Mouse (Mus musculus) macrophage (primary cell): ENCODE measurements around the gene Tnn. TPM values are rescaled to one million over a fixed set of nuclear protein-coding genes. Genes with fewer than 3 reads are reported as not detected.

Source experiments
- H3K27ac ChIP-seq: fragments of 350-480 bp; formaldehyde crosslinking; 2 replicates; pipeline ENCODE4 v1.9.0; 2021
- H3K36me3 ChIP-seq: fragments of 350-480 bp; formaldehyde crosslinking; 2 replicates; pipeline ENCODE4 v1.9.0; 2021; ENCODE audit errors: inconsistent target
- H3K4me3 ChIP-seq: fragments of 350-480 bp; formaldehyde crosslinking; 2 replicates; pipeline ENCODE4 v1.9.0; 2021; ENCODE audit errors: inconsistent target
- H3K79me2 ChIP-seq: fragments of 350-480 bp; formaldehyde crosslinking; 2 replicates; pipeline ENCODE4 v1.9.0; 2021; ENCODE audit errors: inconsistent target
- WGBS: methylation state at CpG from one replicate; pipeline ENCODE4 v1.1.7; 2026; ENCODE audit warnings: inconsistent platforms; ENCODE audit not compliant: missing documents; 5-methylcytosine and 5-hydroxymethylcytosine counted together
- polyA plus RNA-seq: library from polyadenylated mRNA; stranded (reverse); fragments of 250-400 nt; gene quantifications from 3 replicates; pipeline ENCODE4 v1.2.4, GENCODE M21; 2018; ENCODE audit warnings: inconsistent platforms

Gene Tnn
- polyA plus RNA-seq, 1 experiment from 2014 or later, result not detected

- no peak overlapping the region for H3K27ac ChIP-seq
- H3K36me3 ChIP-seq, result no peaks in the 10 kb centered on the region
- no peak overlapping the region for H3K4me3 ChIP-seq
- no peaks in the 10 kb centered on the region for H3K79me2 ChIP-seq
- 69% methylated on average over 4 of the region's 4 CpGs for WGBS
Observed at GRCm38 (mm10) chr1:160133464-160134079, 19.8 kb downstream of the Tnn start.

DNA sequence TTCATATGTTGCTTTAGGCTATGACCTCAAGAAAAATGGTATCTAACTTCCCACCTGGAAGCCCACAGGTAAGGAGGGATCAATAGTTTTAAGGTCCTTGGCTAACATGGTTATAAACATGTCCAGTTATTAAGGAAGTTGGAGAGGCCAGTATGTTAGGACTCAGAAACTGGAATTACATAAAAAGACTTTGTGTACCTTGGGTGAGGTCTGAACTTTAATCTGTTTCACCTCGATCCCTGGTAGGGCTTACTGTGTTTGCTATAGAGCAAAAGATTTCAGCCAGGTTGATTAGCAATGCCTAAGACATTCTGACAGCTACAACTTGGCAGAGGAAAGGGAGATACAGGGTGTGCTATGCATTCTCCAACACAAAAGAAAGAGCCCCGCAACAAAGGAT lies 29.4 kb downstream of the Tnn start:
- no peaks in the 10 kb centered on the region for H3K36me3 ChIP-seq
- WGBS, result 90% methylated on average over 2 of the region's 2 CpGs
- H3K4me3 ChIP-seq, result no peak overlapping the region
- no peaks in the 10 kb centered on the region for H3K79me2 ChIP-seq
- no peak overlapping the region for H3K27ac ChIP-seq

DNA sequence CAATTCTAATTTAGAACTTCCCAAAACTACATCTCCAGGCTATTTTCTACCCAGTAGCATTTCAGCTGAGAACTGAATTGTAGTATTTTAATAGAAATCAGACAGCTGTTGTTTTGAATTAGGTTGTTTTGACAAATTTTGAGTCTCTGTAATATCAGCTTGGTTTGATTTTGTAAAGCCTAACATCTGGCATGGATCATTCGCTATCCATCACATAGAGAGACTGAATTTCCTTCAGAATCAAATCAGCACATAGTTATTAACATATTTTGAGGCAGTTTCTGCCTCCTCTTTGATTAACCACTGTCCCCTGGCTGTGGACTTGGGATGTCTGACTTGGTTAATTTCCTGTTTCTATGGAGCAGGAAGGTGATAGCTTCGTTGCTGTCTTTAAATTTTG lies 44.8 kb downstream of the Tnn start:
- no peak overlapping the region for H3K27ac ChIP-seq
- H3K4me3 ChIP-seq, result no peak overlapping the region
- WGBS, result 91% methylated on average over 2 of the region's 2 CpGs
- no peaks in the 10 kb centered on the region for H3K36me3 ChIP-seq
- no peaks in the 10 kb centered on the region for H3K79me2 ChIP-seq

- H3K79me2 ChIP-seq, result no peaks in the 10 kb centered on the region
- no peak overlapping the region for H3K4me3 ChIP-seq
- 94% methylated on average over 5 of the region's 5 CpGs for WGBS
- H3K27ac ChIP-seq, result no peak overlapping the region
- H3K36me3 ChIP-seq, result no peaks in the 10 kb centered on the region
Observed at GRCm38 (mm10) chr1:160105426-160105825, 48.0 kb downstream of the Tnn start.

DNA sequence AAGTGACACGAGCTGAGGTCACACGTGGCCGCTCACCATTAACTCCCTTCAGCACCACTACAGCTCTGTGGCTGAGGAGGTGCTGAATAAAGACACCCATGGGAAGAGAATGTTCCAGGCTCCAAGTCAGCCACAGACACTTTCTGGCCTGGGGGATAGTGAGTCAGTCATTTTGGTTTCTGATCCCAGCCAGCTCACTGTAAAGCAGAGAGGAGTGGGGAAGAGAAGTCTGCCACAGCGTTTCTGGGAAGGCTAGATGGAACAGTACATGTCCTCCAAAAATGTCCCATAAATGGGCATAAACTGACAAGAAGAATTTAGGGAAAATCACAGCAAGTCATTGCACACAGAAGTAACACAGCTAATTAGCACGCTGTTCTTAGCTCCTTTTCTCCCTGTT lies 52.4 kb downstream of the Tnn start:
- 88% methylated on average over 5 of the region's 5 CpGs for WGBS
- no peak overlapping the region for H3K4me3 ChIP-seq
- no peaks in the 10 kb centered on the region for H3K79me2 ChIP-seq
- no peaks in the 10 kb centered on the region for H3K36me3 ChIP-seq
- H3K27ac ChIP-seq, result no peak overlapping the region

DNA sequence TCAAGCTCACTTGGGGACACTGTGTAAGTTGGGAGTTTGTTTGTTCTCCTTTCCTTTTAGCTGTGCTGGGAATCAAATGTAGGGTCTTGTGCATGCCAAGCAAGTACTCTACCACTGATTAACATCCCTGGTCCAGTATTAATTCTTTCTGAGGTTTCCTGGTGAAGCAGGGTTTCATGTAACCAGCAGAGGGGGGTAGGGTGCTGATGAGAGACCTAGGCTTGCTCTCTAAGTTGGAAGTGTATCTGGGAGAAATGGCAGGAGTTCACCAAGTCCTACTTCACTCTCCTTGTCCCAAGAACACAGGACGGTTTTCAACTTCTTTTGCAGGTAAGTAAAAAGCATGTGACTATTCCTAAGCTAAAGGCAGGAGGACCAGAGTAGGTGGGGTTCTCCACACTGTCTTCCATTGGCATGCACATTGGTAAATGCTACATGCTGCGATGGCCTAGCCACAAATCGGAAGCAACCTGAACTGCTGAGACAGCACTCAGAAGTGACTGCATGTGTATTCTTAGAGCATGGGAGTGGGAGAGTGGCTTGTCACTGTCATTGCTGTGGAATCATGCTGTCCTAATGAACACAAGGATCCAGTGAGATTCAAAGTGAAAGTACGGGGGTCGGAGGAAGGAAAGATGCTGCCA lies 53.6 kb downstream of the Tnn start:
- H3K27ac ChIP-seq, result no peak overlapping the region
- H3K36me3 ChIP-seq, result no peaks in the 10 kb centered on the region
- no peak overlapping the region for H3K4me3 ChIP-seq
- H3K79me2 ChIP-seq, result no peaks in the 10 kb centered on the region
- 90% methylated on average over 5 of the region's 5 CpGs for WGBS

DNA sequence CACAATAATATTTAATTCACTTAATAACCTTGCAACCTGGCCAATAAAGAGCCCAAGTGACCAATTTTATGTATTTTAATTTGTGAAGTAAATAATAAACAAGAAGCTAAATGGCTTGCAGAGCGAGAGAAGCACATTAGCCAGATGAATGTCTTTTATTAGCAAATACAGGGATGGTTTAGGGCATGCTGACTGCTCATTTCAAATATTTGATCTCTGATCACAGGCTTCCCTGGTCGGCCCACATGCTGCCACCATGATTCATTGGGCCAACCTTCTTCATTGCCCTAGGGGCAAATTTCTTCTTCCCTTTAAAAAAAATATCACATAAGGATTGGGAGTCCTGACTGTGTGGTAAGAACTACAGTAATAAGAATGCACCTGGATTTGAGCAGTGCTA lies 66.7 kb downstream of the Tnn start:
- 100% methylated on average over 2 of the region's 2 CpGs for WGBS
- Histone ChIP-seq H3K79me2 (no peaks in the 10 kb centered on the region), H3K36me3 (no peaks in the 10 kb centered on the region)

DNA sequence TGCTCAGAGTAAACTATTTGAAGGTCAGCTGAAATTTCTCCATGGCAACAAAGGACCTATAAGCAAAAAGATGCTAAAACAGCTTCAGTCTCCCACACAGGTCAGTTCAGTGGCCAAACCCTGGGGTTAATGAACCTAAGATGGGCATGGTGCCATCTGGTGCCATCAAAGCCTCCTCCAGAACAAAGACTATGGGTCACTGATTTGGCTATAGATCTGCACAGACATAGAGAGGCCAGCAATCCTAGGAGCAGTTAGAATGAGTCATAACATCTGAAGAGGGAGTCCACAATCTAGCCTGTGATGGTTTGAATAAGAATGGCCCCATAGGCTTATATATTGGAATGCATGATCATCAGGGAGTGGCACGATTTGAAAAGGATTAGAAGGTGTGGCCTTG lies 69.1 kb downstream of the Tnn start:
- Histone ChIP-seq H3K36me3 (no peaks in the 10 kb centered on the region), H3K27ac (no peak overlapping the region)
- WGBS, result 89% methylated on average over 1 of the region's 1 CpGs

More for the DNA sequence above, 66.7 kb downstream of the Tnn start:
- Histone ChIP-seq H3K4me3 (no peak overlapping the region), H3K27ac (no peak overlapping the region)

GRCm38 (mm10) chr1:160082647-160083046 lies 70.7 kb downstream of the Tnn start:
- H3K79me2 ChIP-seq, result no peaks in the 10 kb centered on the region
- 80% methylated on average over 1 of the region's 1 CpGs for WGBS
- no peak overlapping the region for H3K27ac ChIP-seq
- H3K4me3 ChIP-seq, result no peak overlapping the region
- H3K36me3 ChIP-seq, result no peaks in the 10 kb centered on the region

More for the DNA sequence above, 69.1 kb downstream of the Tnn start:
- no peaks in the 10 kb centered on the region for H3K79me2 ChIP-seq
- H3K4me3 ChIP-seq, result no peak overlapping the region

- WGBS, result 36% methylated on average over 2 of the region's 2 CpGs
- Histone ChIP-seq H3K36me3 (no peaks in the 10 kb centered on the region), H3K79me2 (no peaks in the 10 kb centered on the region), H3K4me3 (no peak overlapping the region), H3K27ac (no peak overlapping the region)
Observed at GRCm38 (mm10) chr1:160080800-160081436, 72.5 kb downstream of the Tnn start.

DNA sequence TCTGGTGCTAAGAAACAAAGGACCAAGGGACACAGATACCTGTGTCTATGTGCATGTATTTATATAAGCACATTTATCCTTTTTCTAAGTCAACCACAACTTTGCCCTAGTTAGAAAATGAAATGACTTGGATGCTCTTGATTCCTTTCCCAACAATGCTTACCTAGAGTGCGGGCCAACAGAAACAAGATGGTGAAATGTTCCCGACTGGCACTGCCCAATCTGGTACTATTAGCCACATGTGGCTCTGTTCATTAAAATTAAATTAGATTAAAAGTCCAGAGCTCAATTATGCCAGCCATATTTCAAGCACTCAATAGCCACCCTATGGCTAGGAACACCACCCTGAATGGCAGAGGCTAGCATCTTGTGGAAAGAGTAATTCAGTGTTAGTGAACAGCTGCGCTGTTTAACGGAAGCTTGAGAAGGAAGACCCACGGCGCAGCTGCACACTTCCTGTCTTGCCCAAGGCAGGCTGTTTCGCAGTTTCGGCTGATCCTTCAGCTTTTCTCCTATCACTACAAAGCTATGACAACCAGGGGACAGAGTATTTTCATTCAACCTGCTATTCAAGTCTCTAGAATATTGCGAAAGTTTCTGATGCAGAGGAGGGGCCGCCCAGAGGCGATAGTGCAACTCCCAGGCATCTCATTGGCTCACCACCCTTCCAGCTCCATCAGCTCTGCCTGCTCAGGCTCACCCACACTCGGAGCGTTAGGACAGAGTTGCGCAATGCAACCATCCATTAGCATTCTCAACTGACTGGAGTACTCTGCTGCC lies 74.3 kb downstream of the Tnn start:
- Histone ChIP-seq H3K36me3 (no peaks in the 10 kb centered on the region), H3K79me2 (no peaks in the 10 kb centered on the region), H3K27ac (peak overlapping the region; percentile 27), H3K4me3 (peak overlapping the region; percentile 28)
- WGBS, result 11% methylated on average over 14 of the region's 14 CpGs

DNA sequence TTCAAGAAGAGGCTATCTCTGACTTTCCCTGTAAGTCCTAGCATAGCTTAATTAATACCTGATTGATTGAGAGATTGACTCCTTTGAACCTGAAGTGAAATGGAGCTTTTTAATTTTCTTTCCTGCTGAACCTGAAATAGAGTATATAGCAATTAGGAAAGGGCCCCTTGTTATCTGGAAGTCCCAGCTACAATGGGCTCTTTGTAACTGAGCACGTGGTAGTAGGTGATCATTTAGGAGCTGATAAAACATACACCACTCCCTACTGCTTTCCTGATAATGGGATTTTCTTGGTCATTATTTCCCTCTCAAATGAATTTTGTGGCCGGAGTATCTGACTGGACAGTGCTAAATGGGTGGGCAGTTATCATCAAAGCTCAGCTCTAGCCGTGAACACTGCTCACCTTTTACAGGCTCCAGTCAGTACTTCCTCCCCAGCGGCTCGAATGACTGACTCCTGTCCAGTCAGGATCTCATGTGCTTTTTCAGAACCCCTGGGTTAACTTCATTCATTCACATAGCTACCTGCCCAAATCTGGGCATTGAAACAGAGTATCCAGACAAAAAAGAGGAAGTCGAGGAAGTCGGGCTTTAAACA lies 88.7 kb downstream of the Tnn start:
- no peak overlapping the region for H3K4me3 ChIP-seq
- H3K79me2 ChIP-seq, result no peaks in the 10 kb centered on the region
- WGBS, result 81% methylated on average over 7 of the region's 7 CpGs
- no peaks in the 10 kb centered on the region for H3K36me3 ChIP-seq
- H3K27ac ChIP-seq, result no peak overlapping the region

DNA sequence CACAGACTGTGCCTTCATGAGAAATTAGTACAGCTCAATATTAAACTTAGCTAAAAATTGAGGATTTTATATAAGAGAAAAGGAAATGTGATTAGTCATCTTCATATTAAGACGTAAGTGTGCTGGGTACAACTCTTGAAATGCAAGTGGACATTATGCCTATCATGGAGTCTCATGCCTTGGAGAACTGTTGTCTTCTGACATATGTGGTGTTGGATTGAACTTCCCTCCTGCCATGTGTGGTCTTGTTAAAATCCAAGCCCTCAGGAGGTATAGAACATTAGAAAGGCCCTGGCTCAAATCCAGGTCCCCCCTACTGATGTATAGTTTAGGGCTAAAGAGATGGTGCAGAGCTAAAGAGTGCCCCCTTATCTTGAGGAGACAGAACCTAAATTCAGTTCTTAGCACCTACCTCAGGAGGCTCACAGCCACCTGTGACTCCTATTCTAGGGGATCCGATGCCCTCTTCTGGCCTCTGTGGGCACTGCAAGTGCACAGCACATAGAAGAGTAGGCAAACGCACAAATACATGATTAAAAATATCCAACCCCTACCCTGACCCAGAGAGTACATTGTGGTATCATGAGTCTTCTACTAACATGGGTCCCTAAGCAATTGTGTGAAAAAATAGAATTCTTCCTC lies 91.5 kb downstream of the Tnn start:
- 72% methylated on average over 3 of the region's 3 CpGs for WGBS
- no peaks in the 10 kb centered on the region for H3K36me3 ChIP-seq
- H3K27ac ChIP-seq, result no peak overlapping the region
- H3K79me2 ChIP-seq, result no peaks in the 10 kb centered on the region
- no peak overlapping the region for H3K4me3 ChIP-seq

DNA sequence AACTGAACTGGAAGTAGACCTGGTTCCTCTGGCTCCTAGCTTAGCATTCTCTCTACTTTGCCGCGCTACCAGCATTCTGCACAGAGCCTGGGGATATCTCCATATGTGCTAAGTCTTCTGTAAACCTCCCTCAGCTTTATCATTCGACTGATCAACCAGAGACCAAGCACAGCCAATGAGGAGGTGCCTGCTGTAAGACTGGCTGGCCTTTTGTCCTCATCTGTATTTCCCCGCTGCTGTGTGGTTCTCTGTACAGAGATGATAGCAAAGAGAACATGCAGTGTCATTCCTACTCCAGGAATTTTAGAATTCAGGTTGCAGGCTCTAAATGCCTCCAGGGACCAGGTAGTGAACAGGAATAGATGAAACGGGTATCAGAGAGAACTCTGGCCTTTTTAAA lies 92.1 kb downstream of the Tnn start:
- no peaks in the 10 kb centered on the region for H3K36me3 ChIP-seq
- WGBS, result 92% methylated on average over 5 of the region's 5 CpGs
- no peak overlapping the region for H3K27ac ChIP-seq
- no peak overlapping the region for H3K4me3 ChIP-seq
- H3K79me2 ChIP-seq, result no peaks in the 10 kb centered on the region
